Mouse (Mus musculus): ENCODE results near the gene Acoxl.

DNA sequence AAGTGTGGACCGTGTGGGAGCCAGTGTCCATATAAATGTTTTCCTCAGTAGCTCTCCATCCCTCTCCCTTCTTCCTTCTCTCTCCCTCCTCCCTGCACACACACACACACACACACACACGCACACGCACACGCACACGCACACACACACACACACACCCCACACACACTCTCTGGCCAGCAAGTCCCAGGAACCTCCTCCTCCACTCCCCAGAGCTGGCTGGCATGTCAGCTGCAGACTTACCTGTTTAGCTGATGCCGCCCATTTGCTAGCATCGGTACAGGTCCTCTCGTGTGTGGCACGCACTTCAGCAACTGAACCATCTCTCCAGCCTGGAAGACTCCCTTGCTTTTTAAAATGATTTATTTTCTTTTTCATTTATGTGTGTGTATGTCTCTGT is 280.3 kb downstream of the Acoxl start:
- TF ChIP-seq CTCF (IDR thresholded peaks at IDR 0.05; ENCODE audit: extremely low read depth, insufficient read depth, insufficient read length, insufficient replicate concordance) (no peak), POLR2A (IDR thresholded peaks at IDR 0.05; ENCODE audit: low read depth, low read length) (no peak)
